Mouse (Mus musculus) cerebellum, adult 9-10 months (tissue): ENCODE results near the gene Camta1.

Experiments
- DNase-seq: peaks from one replicate; pipeline ENCODE4 v3.0.0; 2022

The Camta1 gene

DNA sequence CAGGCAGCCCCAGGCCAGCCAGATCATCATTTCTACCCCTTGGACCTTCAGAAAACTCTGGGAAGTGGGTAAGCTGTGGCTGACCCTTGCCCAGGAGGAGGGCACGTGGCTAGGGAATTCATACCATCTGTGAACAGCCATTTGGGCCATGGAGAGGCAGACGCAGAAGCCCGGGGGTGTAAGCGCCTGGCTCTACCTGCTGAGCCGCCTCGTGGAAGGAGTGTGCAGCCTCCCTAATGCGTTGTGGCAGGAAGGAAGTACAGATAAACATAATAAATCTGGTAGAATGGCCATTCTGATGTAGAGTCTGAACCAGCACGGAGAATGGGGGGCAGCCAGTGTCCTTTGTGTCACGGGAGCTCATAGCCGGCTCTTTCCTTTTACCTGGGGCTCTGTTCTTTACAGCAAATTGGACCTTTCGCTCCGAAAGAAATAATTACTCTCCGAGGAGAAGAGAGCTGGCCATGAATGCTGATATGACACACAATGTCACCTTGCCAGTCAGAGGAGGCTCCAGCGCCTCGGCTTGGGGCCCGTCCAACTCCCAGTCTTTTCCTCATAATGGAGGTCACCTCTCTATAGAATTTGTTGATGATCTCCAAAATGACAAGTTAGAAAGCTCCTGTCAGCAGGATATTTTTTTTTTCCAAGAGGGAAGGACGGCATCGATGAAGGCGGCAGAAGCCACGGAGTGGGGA lies 500.6 kb downstream of the Camta1 start:
- peak; percentile 45 for DNase-seq

DNA sequence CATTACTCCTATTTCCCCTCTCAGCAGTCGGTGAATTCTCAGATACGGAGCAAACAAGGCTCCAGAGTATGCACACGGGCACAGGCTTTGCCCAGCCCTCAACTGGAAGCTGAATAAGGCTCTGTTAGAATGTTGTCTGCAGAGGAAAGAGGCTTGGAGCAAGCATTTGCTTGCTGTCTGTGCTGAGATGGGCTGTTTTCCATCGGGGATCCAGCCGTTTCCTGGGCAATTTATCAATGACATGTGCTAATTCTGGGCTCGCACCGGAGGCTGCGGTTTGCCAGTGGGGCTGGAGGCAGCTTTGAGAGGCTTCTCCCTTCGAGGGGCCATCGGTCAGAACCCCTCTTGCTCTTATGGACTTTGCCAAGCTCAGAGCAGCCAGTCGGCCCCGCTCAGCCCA lies 506.2 kb downstream of the Camta1 start:
- DNase-seq = no peak

DNA sequence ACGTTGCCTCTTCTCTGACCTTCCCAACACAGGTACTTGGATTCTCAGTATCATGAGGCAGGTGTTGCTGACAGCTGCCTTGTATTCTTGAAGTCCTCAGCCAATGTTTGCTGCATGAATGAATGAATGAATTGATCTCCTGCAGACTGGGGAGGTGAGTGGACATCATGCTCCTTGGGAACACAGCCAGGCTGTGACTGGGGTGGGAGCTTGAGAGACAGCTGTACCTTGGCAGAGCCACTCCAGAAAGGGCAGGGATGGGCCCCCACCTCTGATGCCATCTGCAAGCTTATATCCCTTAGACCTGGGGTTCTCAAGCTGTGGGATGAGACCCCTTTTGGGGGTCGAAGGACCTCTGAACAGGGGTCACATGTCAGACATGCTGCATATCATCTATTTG lies 508.9 kb downstream of the Camta1 start:
- no peak for DNase-seq

DNA sequence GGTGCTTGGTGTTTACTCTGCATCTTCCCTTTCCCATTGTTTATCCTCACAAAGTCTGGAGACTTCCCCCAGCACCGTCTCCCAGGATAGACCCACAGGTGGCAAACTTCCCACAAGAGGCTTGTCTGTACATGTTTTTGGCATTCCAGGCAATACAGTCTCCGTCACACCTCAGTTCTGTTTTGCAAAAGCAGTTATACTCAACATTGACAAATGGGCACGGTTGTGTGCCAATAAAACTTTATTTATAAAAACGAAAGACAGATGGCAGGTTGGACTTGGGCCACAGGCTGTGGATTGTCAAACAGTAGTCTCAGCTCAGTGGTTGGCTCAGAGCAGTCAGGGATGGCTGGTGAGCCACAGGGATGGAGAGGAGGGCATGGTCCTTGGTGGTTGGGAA lies 509.4 kb downstream of the Camta1 start:
- no peak for DNase-seq

DNA sequence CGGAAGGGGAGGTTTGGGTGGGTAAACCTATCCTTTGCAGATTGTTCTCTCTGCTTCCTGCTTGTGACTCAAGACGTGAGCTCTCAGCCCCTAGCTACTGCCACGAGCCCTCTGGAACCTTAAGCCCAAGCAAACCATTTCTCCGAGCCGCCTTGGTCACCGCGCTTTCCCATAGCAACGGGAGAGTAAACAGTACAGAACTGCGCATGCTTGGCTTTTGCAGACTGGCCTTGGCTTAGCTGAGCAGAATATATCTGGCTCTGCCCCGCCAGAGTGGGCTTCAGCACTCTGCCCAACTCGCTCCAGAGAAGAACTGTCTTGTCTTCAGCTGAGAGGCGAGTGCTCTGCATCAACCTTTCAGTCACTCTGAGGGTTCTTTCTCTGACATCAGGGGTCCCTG lies 509.9 kb downstream of the Camta1 start:
- no peak for DNase-seq

DNA sequence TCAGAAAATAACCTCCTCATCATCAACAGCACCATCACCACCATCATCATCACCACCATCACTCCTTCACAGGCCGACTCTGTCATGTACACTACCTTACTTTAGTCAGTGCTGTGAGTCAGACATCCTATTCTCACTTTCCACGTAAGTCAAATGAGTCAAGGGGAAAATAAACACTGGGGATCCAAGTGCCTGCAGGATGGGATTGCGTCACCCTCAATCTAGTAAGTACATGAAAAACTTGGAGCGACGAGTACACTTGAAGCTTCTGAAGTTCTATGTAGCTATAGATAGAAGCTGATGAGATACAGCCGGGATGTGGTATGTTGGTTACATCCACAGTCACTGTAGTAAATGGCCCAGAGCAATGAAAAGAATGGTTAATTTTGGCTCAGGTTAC lies 514.1 kb downstream of the Camta1 start:
- no peak for DNase-seq

DNA sequence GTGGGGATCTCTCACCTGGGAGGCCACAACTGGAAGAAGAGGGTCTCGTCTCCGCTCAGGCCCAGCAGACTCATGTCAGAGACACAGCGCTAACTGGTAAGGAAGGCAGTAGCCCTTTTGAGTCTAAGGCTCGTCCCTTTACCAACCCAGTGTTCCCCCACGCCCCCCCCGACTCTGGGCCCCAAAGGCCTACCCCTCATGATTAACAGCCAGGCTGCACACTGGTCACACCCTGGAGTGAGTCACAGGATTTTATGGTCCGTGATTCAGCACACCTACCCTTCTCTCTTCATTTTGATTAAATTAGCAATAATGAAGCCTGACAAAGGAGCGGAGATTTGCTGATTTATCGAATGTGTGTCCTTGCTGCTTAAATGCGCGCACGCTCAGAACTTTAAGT lies 515.0 kb downstream of the Camta1 start:
- DNase-seq = no peak

DNA sequence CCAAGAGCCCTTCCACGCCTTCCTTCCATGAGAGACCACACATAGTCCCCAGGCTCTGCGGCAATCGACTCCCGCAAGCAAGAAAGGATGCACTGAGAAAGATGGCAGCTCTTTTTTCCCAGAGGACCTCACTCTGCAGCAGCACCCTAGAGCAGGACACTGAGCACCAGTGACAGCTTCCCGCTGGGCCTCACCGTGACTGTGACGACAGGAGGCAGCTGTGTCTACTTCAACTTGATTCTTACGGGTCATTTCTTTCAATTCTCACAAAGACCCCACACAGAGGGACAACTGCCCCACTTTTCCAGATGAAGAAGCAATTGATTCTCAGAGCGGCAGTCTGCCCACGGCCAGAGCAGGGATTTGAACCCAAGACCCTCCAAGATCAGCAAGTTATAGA lies 516.9 kb downstream of the Camta1 start:
- no peak for DNase-seq

DNA sequence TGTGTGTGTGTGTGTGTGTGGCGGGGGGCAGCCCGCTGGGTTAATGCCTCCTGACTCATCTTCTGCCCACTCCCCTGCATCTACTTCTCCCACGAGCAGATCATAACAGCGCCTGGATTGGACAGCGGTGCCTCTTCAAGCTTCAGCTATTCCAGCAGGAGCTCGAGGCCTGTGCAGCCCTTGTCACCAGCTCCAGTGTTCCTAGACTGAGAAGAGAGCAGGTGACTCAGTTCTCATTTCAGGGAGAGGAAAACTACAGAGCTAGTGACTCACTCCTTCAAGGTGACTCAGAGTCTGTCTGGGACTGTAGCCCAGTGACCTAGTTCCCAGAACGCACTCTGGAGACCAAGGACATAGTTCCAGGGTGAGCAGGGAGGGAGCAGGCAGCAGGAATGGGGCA lies 522.3 kb downstream of the Camta1 start:
- DNase-seq = peak; percentile 65

DNA sequence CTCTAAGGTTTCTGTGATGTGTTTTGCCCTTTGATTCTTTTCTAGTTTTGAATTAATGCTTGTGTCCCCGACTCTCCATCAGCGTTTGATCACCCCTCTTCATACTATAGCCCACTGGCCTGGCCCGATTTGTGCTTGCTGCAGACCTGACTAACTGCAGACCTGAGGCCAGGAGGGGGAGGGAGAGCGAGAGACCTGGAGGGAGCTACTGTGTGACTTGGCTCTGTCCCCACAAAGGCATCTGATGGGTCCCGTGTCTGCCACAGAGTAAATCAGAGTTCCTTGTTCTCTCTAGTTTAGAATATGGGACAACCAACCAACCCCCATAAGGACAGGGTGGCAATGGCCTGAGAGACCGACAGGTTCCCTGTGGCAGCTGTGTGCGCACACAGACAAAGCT lies 522.7 kb downstream of the Camta1 start:
- DNase-seq = no peak

DNA sequence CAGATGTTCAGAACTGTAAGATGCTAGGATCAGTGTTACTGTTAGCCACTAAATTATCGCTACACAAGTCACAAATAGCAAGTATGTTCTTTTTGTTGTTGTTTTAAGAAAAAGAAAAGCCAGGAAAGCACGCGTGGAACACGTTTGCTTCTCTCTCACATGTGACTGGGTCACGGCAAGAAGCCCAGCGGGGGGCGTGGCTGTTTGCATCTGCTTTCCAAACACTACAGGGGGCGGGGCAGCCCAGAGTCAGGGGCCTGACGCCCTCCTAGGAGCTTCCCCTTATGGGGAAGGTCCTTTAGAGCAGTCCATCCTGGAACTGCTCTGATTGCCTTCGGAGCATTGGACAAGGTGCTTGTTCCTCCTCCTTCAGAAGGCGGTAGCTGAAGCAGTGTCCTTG lies 524.1 kb downstream of the Camta1 start:
- DNase-seq = no peak

DNA sequence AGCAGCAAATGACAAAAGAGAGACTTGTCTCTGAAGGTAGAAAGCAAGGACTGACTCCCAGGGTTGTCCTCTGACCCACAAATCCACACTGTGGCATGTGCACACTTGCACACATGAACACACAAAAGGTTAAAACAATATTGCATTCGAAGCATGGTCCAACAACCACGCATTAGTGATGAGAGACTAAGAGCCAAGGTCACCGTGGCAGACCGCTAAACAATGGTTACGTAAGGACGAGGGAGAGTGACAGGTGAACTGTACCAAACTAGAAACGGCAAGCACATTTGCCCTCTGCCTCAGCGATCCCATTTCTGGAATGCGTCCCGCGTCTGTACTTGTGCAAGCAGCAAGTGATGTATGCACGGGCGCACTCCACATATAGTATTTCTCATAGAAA lies 525.3 kb downstream of the Camta1 start:
- DNase-seq = no peak

DNA sequence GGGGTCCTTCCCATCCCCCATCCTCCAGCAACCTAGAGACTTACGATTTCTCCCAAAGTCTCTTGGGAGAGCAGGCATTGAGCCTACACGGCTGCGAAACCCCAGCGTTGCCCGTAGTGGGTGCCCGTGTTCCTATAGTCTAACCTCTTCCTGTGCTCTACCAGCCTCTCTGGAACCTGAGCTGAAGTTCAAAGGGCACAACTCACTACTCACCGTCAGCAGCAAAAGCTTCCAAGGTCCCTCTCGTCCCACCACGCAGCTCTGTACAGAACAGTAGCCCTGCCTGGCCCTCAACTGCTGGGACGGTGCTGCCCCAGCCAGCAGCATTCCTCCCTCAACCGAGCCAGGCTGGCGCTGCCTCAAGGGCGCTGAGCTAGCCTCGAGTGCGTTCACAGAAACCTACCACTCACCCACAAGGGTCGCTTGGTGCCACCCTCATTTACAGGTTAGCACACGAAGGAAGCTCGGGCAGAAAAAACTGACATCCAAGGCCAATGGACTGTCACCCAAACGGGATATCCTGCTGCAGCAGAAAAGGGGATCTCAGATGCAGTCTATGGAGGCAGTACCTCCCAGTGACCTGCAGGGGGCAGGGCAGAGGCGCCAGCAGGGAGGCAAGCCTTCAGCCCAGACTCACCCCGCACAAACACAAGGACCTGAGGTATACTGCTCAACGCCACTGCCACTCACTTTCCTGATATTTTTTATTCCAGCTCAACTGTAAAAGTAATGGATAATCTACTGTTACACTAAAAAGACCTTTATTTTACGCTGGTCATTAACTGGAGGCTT lies 526.5 kb downstream of the Camta1 start:
- DNase-seq = peak; percentile 71

DNA sequence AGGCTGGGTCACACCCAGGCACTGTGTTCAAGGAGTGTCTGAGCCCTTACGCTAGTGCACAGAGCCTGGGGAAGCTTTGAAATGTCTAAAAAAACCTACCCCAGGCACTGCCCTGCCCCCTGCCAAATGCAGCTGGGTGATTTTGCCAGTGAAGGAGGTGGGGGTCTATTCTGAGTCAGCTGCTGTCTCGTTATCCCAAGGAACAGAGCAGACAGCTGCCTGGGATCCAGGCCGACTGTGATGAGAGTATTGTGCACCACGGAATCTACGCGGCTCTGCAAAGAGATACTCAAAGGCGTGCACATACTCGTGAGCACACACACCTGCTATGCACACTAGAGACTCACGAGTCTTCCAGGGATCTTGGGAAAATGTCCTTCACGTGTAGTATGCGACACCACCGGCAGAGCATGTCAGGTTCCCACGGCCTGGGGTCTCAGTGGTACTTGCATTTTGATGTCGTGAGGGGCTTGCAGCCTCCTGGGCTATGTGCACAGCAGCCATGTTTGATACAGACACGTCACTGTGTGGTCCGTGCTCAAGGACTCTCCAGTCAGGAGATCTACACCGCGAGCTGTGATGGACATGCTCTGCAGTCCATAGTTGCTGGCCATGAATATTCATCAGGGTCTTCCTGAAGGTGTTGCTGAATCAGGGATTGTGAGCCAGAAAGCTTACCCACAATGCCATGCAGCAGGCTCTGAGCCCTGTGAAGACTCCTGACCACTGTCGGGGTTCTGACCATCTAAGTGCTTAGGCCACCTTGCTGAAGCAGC lies 529.4 kb downstream of the Camta1 start:
- no peak for DNase-seq

DNA sequence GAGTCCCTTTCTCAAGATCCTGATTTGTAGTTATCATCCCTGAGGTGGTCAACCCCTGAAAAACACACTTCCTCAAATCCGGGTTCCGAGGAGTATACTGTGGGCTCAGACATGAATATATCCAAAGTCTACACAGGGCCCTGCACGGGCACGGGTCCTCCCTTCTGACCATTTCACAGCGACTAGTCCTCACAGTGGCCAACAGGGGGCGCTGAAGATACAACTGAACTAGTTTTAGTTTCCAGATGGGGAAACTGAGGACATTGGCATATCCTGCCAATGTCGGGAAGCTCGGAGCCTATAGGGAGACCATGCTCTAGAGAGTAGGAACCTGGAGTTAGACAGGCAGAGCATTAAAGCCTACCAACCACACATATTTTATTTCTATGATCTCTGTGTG lies 530.7 kb downstream of the Camta1 start:
- DNase-seq = no peak

DNA sequence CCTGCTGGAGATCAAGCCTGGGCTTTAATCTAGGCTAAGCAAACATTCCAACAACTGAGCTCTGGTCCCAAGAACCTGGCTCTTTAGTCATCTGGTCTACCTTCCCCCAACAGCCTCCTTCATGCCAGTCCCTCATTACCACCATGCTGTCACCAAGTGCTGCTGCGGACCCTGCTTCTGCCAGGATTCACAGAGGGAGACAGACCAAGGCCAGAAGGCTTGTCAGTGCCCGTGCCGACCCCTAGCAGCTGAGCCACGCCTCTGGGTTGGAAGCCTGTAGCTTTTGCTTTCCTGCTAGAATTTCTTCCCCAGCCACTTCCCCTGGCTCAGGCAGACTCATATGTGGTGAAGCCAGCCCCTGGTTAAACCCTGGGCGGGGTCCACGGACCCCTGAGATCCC lies 533.6 kb downstream of the Camta1 start:
- DNase-seq = no peak

DNA sequence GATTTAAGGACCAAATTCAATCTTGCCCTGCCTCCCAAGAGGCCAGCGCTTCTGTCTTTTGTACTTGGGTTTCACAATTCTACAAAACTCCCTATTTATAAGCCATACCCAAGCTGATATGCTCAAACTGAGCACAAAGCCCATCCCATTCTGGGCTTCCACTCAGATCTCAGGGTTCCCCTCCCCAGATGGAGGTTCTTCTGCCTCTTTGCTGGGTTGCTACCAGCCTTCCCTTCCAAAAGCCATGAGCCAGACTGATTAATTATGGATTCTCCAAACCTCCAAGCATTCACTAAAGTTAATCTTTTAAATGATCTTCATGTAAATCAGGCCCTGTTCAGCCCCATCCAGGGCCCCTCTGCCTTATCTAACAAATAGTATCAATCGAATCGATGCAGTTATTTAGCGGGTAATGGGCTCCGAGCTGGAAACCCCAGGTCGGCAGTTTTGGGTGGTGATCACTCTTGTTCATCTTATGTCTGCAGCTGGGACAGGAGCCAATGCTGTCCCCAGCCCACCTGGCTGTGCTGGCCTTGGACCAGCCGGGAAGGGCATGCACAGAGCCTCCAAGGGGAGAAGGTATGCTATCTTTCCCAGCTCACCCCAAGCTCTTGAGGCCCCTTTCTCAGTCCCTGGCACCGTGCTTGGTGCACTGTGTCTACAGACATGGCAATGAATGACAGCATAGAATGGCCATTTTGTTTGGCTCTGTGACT lies 534.5 kb downstream of the Camta1 start:
- DNase-seq = no peak

DNA sequence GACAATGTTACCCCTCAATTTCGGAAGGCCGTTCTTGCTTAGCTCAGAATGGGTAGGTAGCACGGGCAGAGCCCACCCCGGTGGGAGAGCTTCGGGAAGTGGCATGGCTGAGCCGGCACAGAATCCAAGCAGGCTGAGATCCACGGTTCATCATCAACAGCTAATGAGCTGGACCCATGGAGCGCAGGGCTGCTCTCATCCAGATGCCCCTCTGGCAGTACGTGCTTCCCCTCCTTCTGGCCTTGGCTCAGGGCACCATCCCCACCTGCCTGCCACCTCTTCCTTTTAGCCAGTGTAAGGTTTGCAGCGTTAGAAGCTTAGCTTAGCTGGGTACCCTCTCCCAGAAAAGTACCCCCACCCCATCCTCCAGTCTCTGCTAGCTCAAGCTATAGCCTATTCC lies 545.2 kb downstream of the Camta1 start:
- DNase-seq = no peak

DNA sequence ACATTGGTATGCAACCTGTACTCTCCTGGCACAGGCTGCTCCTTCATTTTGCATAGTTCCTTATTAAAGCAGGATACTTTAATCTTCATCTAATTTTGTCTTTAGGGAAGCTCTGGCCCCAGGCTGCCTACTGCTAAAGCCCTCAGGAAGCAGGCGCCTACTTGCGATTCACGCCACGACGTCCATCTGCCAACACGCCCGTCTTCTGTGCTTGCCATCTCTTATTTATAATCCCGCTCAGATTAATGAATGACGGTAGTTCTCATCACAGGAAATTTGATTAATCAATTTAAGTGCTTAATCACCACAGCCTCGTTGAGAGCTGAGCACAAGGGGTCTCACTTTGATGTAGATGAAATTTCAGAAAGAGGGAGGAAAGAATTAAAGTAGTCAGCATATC lies 546.0 kb downstream of the Camta1 start:
- no peak for DNase-seq

DNA sequence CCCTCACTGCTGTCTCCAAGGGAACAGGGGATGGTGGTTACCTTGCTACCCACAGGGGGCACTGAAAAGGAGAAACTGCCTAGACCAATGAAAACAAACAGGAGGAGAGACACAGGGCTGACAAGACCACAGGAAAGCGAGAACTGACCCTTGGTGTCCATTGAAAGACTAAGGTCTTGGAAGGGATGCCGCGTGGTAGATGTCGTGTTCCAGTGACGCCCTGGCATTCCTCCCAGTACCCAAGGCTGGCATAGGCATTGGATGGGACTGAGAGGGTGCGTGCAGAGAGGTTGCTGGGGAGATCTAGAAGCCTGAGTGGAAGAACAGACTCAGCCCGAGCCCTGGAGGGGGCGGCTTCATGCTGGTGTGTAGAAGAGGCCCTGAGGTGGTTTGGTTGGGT lies 550.9 kb downstream of the Camta1 start:
- DNase-seq = no peak

DNA sequence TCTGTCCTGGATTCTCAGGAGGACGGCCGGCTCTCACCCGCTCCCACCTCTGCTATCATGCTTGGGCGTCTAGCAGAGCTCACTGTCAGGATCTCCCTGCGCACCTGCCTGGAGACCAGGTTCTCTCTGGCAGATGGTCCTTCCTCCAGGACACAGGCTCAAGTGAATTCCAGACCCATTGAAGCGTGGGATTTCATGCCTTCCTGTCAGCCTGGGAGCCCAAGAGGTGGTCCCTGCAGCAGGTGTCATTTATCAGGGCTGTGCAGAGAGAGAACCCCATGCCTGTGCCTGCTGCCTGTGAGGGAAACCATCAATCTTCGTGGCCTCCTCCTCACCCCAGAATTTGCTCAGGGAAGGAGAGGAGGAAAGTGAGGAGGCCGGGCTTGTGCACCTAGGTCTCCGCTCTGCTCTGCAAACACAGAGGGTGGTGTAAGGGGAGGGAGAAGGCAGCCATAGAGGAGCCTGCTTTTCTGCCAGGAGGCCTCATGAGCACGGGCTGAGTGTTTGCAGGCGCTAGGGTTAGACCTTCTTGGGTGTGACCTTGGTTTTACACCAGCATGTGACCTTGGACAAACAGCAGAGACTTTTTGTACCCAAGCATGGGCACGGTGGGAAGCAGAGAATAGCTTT lies 551.5 kb downstream of the Camta1 start:
- peak; percentile 81 for DNase-seq

DNA sequence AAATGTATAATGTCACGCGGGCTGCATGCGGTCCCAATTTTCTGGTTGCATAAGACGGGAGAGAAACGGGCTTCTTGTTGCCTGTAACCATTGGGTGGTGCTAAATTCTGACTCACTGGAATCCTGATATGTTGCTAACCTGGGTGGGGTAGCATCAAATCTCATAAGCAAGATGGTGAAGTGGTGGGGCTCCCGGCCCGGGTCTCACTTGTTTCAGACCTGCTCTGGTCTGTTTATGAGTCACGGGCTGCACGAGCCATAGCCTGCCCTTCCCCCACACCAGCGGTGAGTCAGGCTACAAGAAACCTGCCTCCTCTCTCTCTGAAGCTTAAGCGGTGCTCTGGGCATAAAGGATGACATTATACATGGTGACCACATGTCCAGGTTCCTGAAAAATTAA lies 554.8 kb downstream of the Camta1 start:
- no peak for DNase-seq

DNA sequence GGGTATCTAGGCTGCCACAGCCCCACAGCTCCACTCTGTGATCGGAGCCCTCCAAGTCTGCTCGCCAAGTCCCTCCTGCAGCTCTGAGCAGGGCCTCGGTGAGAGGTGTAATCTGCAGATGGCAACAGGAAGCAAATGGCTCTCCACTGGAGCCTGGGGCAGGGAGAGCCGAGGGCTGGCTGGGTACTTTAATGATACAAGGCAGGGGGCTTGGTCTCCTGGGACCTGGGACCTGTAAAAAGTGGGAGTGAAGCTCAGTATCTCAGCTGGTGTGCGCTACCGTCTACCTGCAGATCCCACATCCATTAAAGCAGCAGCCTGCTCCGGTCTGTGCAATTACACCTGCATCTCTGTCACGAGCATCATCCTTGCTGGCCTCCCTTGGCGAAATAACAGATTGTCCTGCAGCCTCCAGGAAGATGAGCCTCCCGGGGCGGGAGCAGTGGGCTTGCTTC lies 555.3 kb downstream of the Camta1 start:
- DNase-seq = peak; percentile 71
